Mouse (Mus musculus): ENCODE results near the gene Prkra. TPM values are rescaled to one million over a fixed set of nuclear protein-coding genes. Genes with fewer than 3 reads are reported as not detected.

Prkra gene
- polyA plus RNA-seq, 1 experiment from 2014 or later, result 33.1 TPM

DNA sequence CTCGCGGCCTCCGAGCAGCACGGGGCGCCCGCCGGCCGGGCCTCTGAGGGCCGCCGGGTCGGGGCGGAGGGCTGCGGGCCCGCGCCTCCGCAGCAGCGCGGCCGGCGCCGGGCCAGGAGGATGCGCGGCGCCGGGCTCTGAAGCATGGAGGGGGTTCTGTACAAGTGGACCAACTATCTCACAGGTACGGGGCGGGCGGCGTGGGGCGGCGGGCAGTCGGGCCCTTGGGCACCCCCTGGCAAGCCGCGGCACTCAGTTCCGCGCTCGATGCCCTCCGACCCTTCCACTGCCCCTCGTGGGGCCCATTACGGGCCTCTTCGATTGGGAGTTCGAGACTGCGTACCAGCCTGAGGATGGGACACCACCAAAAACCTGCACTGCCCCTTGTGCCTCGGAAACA, 27.6 kb upstream of the Prkra start:
- Histone ChIP-seq H3K9ac (peak overlapping the region; percentile 88), H3K27me3 (replicated peaks) (no peaks in the 10 kb centered on the region), H3K27ac (ENCODE audit: poor library complexity, severe bottlenecking) (peak overlapping the region; percentile 76), H3K4me2 (peak overlapping the region; percentile 88), H3K36me3 (peaks cover 13% of the 10 kb centered on the region), H3K9me3 (replicated peaks) (no peaks in the 10 kb centered on the region), H3K4me1 (replicated peaks) (peaks cover 30% of the 10 kb centered on the region), H3K4me3 (peak overlapping the region; percentile 93)
- ATAC-seq (ENCODE audit: insufficient number of reproducible peaks, low FRiP score), result peak; percentile 54
- WGBS, result under 1% methylated on average over 38 of the region's 44 CpGs

DNA sequence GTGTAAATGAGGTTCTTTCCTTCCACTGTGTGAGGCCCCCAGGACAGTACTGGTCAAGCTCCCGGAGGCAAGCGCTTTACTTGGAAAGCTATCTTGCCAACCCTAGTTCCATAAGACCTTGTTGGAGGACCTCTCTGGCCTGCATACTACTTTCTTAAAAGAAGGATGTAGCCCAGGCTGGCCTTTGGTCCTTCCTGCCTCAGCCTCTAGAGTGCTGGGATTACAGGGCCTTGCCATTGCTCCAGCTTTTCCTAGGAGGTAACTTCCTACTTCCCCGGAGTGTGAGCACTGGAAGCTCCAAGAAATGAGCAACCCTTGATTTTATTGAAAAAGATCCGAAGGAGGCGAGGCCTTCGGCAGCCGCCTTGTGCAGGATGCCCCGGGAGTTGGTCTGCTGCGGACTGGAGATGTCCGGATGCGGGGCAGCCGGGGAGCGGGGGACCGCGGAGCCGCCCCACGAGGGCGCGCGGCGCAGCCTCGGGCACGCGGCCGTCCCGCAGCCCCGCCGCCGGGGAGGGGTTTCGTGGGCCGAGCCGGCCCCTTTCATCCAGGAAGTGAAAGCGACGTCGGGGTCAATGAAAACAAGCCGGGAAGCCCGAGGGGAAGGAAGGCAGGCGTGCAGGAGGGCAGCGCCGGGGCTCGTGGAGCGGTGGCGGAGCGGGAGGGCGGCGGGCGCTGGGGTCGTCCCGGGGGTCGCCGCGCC, 27.1 kb upstream of the Prkra start, which contains the start of gene Plekha3:
Plekha3 (plus strand) TSS at position 557 of the 703 bp plus-strand sequence.
- H3K4me3 ChIP-seq, result peak within 1 kb of the TSS; percentile 93
- 4% methylated on average over 51 of the region's 52 CpGs for WGBS

DNA sequence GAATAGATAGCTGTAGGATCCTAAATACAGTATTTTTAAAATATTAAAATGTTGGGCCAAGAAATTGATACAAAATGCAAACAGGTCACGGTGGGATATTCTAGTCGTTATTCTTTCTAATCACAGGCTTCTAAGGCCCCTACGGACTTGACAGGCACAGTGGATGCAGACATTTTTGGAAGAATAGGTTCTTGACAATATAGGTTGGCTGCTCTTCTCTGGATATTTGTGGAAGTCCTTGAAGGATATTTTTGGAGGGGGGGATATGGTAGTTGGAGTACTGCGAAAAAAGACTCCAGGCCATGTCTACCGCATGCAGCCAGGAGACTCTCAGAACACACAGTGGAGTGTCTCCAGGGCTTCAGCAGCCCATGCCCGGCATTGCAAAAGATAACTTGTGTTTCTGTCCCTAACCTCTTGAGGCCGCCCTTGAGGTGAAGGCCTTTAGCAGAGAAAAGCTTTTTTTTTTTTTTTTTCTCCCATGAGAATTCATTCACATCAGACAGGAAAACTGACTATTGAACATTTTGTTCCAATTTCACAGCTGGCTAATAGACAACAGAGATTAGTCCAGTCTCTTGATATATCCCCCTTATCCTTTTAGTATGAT, 25.8 kb upstream of the Prkra start:
- H3K4me3 ChIP-seq, result peak overlapping the region; percentile 47
- no peak for ATAC-seq (ENCODE audit: insufficient number of reproducible peaks, low FRiP score)
- no peak overlapping the region for H3K9ac ChIP-seq
- H3K36me3 ChIP-seq, result peaks cover under 1% of the 10 kb centered on the region; the same call in 1 of the 2 replicates
- H3K27me3 ChIP-seq (replicated peaks), result no peaks in the 10 kb centered on the region
- peak overlapping the region; percentile 78 for H3K4me2 ChIP-seq
- H3K27ac ChIP-seq (ENCODE audit: poor library complexity, severe bottlenecking), result peak overlapping the region; percentile 70
- H3K4me1 ChIP-seq (replicated peaks), result peaks cover 30% of the 10 kb centered on the region
- no peaks in the 10 kb centered on the region for H3K9me3 ChIP-seq (replicated peaks)
- 31% methylated on average over 7 of the region's 7 CpGs for WGBS

More for the DNA sequence above, 27.1 kb upstream of the Prkra start, which contains the start of gene Plekha3:
- Histone ChIP-seq H3K4me2 (peak within 1 kb of the TSS; percentile 88), H3K27ac (ENCODE audit: poor library complexity, severe bottlenecking) (peak within 1 kb of the TSS; percentile 76), H3K9ac (peak within 1 kb of the TSS; percentile 88), H3K27me3 (replicated peaks) (no peaks in the 10 kb centered on the region), H3K4me1 (replicated peaks) (peaks cover 30% of the 10 kb centered on the region), H3K36me3 (peaks cover 7% of the 10 kb centered on the region; the same call in 1 of the 2 replicates), H3K9me3 (replicated peaks) (no peaks in the 10 kb centered on the region)
- peak; percentile 81 for ATAC-seq (ENCODE audit: insufficient number of reproducible peaks, low FRiP score)

DNA sequence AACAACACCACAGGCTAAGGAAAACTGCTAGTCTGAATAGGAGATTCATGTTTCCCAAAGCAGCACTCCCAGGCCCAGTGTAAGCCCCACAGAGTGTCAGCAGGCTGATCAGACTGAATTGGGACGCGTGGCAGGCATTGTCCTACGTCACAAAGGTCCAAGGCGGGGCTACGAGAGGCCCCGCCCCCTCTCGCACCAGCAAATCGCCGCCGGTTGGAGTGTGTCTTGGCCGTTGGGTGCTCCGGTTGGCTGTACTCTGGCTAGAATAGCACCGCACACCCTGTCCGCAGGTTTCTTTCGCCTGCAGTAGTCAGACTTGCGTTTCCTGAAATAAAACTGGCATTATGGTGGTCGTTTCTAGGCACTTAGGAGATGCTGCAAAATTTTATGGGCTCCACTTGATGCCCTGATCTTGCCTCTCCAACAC, 25.2 kb upstream of the Prkra start, which contains the start of gene Fkbp7:
Fkbp7 (minus strand) TSS at position 151 of the 427 bp plus-strand sequence.
- Histone ChIP-seq H3K27ac (ENCODE audit: poor library complexity, severe bottlenecking) (peak within 1 kb of the TSS; percentile 70), H3K4me3 (peak within 1 kb of the TSS; percentile 47), H3K9me3 (replicated peaks) (no peaks in the 10 kb centered on the region), H3K36me3 (no peaks in the 10 kb centered on the region), H3K9ac (peak within 1 kb of the TSS; percentile 74), H3K27me3 (replicated peaks) (no peaks in the 10 kb centered on the region), H3K4me1 (replicated peaks) (peaks cover 30% of the 10 kb centered on the region), H3K4me2 (peak within 1 kb of the TSS; percentile 78)
- WGBS, result 0% methylated on average over 17 of the region's 17 CpGs
- peak; percentile 92 for ATAC-seq (ENCODE audit: insufficient number of reproducible peaks, low FRiP score)

DNA sequence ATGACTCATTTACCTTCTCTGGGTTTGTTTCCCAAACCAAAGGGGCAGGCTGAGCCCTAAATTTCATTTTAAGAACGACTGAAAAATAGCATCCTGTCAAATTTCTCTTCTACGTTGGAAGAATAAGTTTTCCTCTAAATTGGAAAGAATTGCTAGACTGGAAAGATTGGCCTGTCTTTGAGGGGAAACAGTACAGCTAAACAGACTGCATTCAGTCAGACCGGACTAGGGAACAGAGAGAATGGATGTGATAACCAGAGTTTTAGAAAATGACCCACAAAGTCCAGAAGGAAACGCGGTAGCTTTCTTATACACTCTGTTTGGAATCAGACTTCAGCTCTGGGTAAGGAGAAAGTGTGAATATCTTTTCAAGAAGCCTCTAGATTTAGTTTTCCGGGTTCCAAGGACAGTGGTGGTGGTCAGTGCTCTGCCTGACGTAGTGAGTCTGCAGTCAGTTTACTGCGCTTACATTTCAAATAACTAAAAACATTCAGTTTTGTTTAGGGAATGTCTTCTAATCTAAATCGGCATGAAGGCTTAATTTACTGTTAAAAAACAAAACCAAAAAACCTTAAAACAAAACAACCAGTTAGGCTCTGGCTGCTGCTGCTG, 24.4 kb upstream of the Prkra start:
- no peak for ATAC-seq (ENCODE audit: insufficient number of reproducible peaks, low FRiP score)
- H3K4me1 ChIP-seq (replicated peaks), result peaks cover 27% of the 10 kb centered on the region
- H3K27me3 ChIP-seq (replicated peaks), result no peaks in the 10 kb centered on the region
- peak overlapping the region; percentile 78 for H3K4me2 ChIP-seq
- peak overlapping the region; percentile 74 for H3K9ac ChIP-seq
- no peaks in the 10 kb centered on the region for H3K9me3 ChIP-seq (replicated peaks)
- H3K27ac ChIP-seq (ENCODE audit: poor library complexity, severe bottlenecking), result peak overlapping the region; percentile 70
- WGBS, result 25% methylated on average over 9 of the region's 9 CpGs
- no peaks in the 10 kb centered on the region for H3K36me3 ChIP-seq
- H3K4me3 ChIP-seq, result peak overlapping the region; percentile 47

DNA sequence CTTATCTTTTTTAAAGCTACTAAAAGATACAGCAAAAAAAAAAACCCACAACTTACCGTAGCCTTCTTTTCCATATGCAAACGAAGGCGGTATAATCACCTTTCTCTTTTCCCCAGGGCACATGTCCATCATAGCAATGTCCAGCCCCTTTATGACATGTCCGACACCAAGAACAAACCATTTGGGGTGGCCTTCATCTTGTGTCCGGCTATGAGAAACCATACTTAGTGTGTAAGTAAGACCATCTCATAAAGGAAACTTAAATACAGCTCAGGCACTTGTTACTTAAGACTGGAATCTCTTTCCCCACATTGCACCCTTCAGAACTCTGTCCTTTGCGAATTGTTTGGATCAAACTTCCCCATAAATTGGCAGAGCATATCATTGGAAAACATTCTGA, 23.8 kb upstream of the Prkra start:
- Histone ChIP-seq H3K9me3 (replicated peaks) (no peaks in the 10 kb centered on the region), H3K36me3 (peaks cover 5% of the 10 kb centered on the region), H3K4me2 (peak overlapping the region; percentile 78), H3K4me3 (peak overlapping the region; percentile 47), H3K9ac (no peak overlapping the region), H3K4me1 (replicated peaks) (peaks cover 24% of the 10 kb centered on the region), H3K27me3 (replicated peaks) (no peaks in the 10 kb centered on the region), H3K27ac (ENCODE audit: poor library complexity, severe bottlenecking) (no peak overlapping the region)
- no peak for ATAC-seq (ENCODE audit: insufficient number of reproducible peaks, low FRiP score)
- WGBS, result 85% methylated on average over 6 of the region's 6 CpGs

DNA sequence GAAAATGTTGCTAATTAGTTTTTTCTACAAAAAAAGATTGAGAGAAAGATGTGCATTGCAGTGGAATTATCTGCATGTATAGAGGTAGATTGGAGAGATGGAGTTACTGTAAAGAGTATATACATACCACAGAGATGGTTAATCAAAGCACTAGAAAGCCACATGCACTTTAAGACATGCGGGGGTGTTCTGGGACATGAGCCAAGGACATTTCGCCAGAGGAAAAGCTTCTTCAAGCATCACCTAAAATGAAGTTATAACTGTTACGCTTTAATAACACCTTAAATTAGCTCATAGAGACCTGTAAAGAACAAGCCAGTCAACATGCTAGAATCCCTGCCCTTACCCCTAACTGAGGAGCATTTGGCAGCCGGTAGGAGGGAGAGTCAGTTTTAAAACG, 19.4 kb upstream of the Prkra start:
- H3K36me3 ChIP-seq, result peaks cover 33% of the 10 kb centered on the region
- H3K4me2 ChIP-seq, result no peak overlapping the region
- H3K27me3 ChIP-seq (replicated peaks), result no peaks in the 10 kb centered on the region
- H3K9ac ChIP-seq, result no peak overlapping the region
- H3K4me3 ChIP-seq, result no peak overlapping the region
- ATAC-seq (ENCODE audit: insufficient number of reproducible peaks, low FRiP score), result no peak
- H3K9me3 ChIP-seq (replicated peaks), result no peaks in the 10 kb centered on the region
- peaks cover 4% of the 10 kb centered on the region; the same call in 1 of the 2 replicates for H3K4me1 ChIP-seq (replicated peaks)
- no peak overlapping the region for H3K27ac ChIP-seq (ENCODE audit: poor library complexity, severe bottlenecking)
- WGBS, result 68% methylated on average over 5 of the region's 5 CpGs

GRCm38 (mm10) chr2:76665531-76665930, 17.7 kb upstream of the Prkra start:
- H3K4me3 ChIP-seq, result no peak overlapping the region
- no peaks in the 10 kb centered on the region for H3K9me3 ChIP-seq (replicated peaks)
- H3K27ac ChIP-seq (ENCODE audit: poor library complexity, severe bottlenecking), result no peak overlapping the region
- no peak overlapping the region for H3K9ac ChIP-seq
- no peaks in the 10 kb centered on the region for H3K27me3 ChIP-seq (replicated peaks)
- WGBS, result 93% methylated on average over 7 of the region's 7 CpGs
- H3K36me3 ChIP-seq, result peaks cover 38% of the 10 kb centered on the region
- no peak for ATAC-seq (ENCODE audit: insufficient number of reproducible peaks, low FRiP score)
- H3K4me1 ChIP-seq (replicated peaks), result no peaks in the 10 kb centered on the region
- H3K4me2 ChIP-seq, result no peak overlapping the region

GRCm38 (mm10) chr2:76659419-76659818, 11.6 kb upstream of the Prkra start:
- no peak overlapping the region for H3K9ac ChIP-seq
- H3K4me3 ChIP-seq, result no peak overlapping the region

GRCm38 (mm10) chr2:76658551-76658950, 10.7 kb upstream of the Prkra start:
- H3K27ac ChIP-seq (ENCODE audit: poor library complexity, severe bottlenecking), result no peak overlapping the region
- no peaks in the 10 kb centered on the region for H3K9me3 ChIP-seq (replicated peaks)
- H3K36me3 ChIP-seq, result peaks cover 15% of the 10 kb centered on the region
- no peak overlapping the region for H3K9ac ChIP-seq
- no peak overlapping the region for H3K4me2 ChIP-seq
- no peaks in the 10 kb centered on the region for H3K4me1 ChIP-seq (replicated peaks)
- H3K4me3 ChIP-seq, result no peak overlapping the region
- WGBS, result 79% methylated on average over 13 of the region's 13 CpGs
- no peak for ATAC-seq (ENCODE audit: insufficient number of reproducible peaks, low FRiP score)
- H3K27me3 ChIP-seq (replicated peaks), result no peaks in the 10 kb centered on the region

More at GRCm38 (mm10) chr2:76659419-76659818, 11.6 kb upstream of the Prkra start:
- Histone ChIP-seq H3K4me1 (replicated peaks) (no peaks in the 10 kb centered on the region), H3K36me3 (peaks cover 22% of the 10 kb centered on the region), H3K27me3 (replicated peaks) (no peaks in the 10 kb centered on the region), H3K27ac (ENCODE audit: poor library complexity, severe bottlenecking) (no peak overlapping the region), H3K4me2 (no peak overlapping the region), H3K9me3 (replicated peaks) (no peaks in the 10 kb centered on the region)
- WGBS, result 61% methylated on average over 7 of the region's 8 CpGs
- no peak for ATAC-seq (ENCODE audit: insufficient number of reproducible peaks, low FRiP score)

DNA sequence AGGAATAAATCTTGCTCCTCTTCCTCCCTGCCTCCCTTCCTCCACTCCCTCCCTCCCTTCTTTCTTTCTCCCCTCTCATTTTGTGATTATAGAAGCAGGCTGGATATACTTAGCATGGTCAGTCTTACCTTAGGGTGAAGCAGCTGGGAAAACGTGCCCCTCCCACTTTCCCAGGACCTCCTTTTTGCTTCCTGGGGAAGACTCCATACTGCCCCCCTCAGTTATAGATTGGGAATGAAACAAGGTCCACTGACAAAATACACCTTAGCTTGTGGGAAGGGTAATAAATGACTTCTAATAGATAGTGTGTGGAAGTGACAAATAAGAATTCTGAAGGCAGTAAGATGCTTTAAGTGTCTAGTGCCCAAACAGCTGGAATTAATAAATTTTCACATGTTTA, 8.2 kb upstream of the Prkra start:
- Histone ChIP-seq H3K9ac (no peak overlapping the region), H3K27ac (ENCODE audit: poor library complexity, severe bottlenecking) (no peak overlapping the region), H3K27me3 (replicated peaks) (no peaks in the 10 kb centered on the region), H3K9me3 (replicated peaks) (no peaks in the 10 kb centered on the region), H3K4me3 (no peak overlapping the region), H3K36me3 (no peaks in the 10 kb centered on the region), H3K4me1 (replicated peaks) (no peaks in the 10 kb centered on the region), H3K4me2 (no peak overlapping the region)
- no peak for ATAC-seq (ENCODE audit: insufficient number of reproducible peaks, low FRiP score)
- WGBS, result 9% methylated on average over 1 of the region's 1 CpGs
